Mouse (Mus musculus) CH12.LX (cell line): ENCODE measurements at regions not wholly inside any gene's neighbourhood (a gene's known extent, or its start where the extent isn't known, plus 50 kb on each side); places are given as distances from the start of the nearest gene placed in this dataset.

Experiments
- DNase-seq: peaks from one replicate; pipeline ENCODE4 v3.0.0-alpha.2; 2013; ENCODE audit errors: extremely low read depth
- H3K27ac ChIP-seq: 2 replicates; pipeline ENCODE4 v1.5.1; 2012; ENCODE audit warnings: low read depth, mild to moderate bottlenecking, control low read depth, moderate library complexity; ENCODE audit not compliant: insufficient read depth
- H3K27me3 ChIP-seq: replicated peaks from 2 replicates; pipeline ENCODE3; 2012; ENCODE audit warnings: inconsistent platforms
- H3K36me3 ChIP-seq, 2 experiments: replicated peaks in 1 of 2; 2 replicates each; pipeline versions ENCODE3 to v1.6.1; 2012; ENCODE audit warnings: inconsistent platforms in 1 of 2, low read length in 1 of 2, mild to moderate bottlenecking in 1 of 2, mixed read lengths in 1 of 2, moderate library complexity in 1 of 2; ENCODE audit not compliant: control insufficient read depth in 1 of 2, insufficient read depth in 1 of 2
- H3K4me1 ChIP-seq, 2 experiments: 2 replicates each; pipeline ENCODE4 v1.6.1; 2012; ENCODE audit warnings: inconsistent platforms in 1 of 2, moderate library complexity in 1 of 2; ENCODE audit not compliant: insufficient read depth in 2 of 2, control insufficient read depth in 1 of 2
- H3K4me2 ChIP-seq: 2 replicates; pipeline ENCODE4 v1.6.1; 2012; ENCODE audit warnings: low read depth, mild to moderate bottlenecking, control low read depth; ENCODE audit not compliant: poor library complexity, insufficient read depth, severe bottlenecking
- H3K4me3 ChIP-seq, 3 experiments: fragments of 150-350 bp in 1 of 3; sonication (generic) in 1 of 3; replicated peaks in 1 of 3; 2 replicates each; pipeline versions ENCODE3 to v1.5.1; 2011 to 2012; ENCODE audit warnings: low read depth in 2 of 3, low read length in 2 of 3, mild to moderate bottlenecking in 2 of 3, moderate library complexity in 2 of 3, control low read depth in 1 of 3, improper control_type of control experiment in 1 of 3, inconsistent platforms in 1 of 3, mixed read lengths in 1 of 3; ENCODE audit not compliant: poor library complexity in 1 of 3
- H3K79me2 ChIP-seq: replicated peaks from 2 replicates; pipeline ENCODE4 v1.6.1; 2012; ENCODE audit warnings: mild to moderate bottlenecking, moderate library complexity; ENCODE audit not compliant: control insufficient read depth, poor library complexity, insufficient read depth, severe bottlenecking; ENCODE audit errors: extremely low read depth
- H3K9ac ChIP-seq: 2 replicates; pipeline ENCODE4 v1.6.1; 2012; ENCODE audit warnings: low read depth, mild to moderate bottlenecking, control low read depth, moderate library complexity; ENCODE audit not compliant: insufficient read depth
- H3K9me3 ChIP-seq: replicated peaks from 2 replicates; pipeline ENCODE3; 2012; ENCODE audit warnings: low read length, inconsistent platforms, mixed read lengths
- BHLHE40 ChIP-seq: IDR thresholded peaks from 2 replicates; pipeline ENCODE4 v1.6.1; 2011; ENCODE audit warnings: mild to moderate bottlenecking, low read depth, low read length, improper control_type of control experiment
- CHD1 ChIP-seq: IDR thresholded peaks from 2 replicates; pipeline ENCODE4 v1.6.1; 2012; ENCODE audit warnings: low read depth, low read length, improper control_type of control experiment, inconsistent platforms
- CHD2 ChIP-seq: IDR thresholded peaks from 2 replicates; pipeline ENCODE4 v1.6.1; 2011; ENCODE audit warnings: low read length, improper control_type of control experiment
- E2F4 ChIP-seq: IDR thresholded peaks from 2 replicates; pipeline ENCODE4 v1.6.1; 2011; ENCODE audit warnings: low read depth, low read length, improper control_type of control experiment; ENCODE audit not compliant: insufficient replicate concordance
- ELF1 ChIP-seq: IDR thresholded peaks from 2 replicates; pipeline ENCODE4 v1.6.1; 2014; ENCODE audit warnings: low read depth, mild to moderate bottlenecking, inconsistent platforms, low read length, improper control_type of control experiment
- EP300 ChIP-seq: IDR thresholded peaks from 2 replicates; pipeline ENCODE4 v1.6.1; 2011; ENCODE audit warnings: low read length, improper control_type of control experiment
- ETS1 ChIP-seq: conservative IDR thresholded peaks from 2 replicates; pipeline ENCODE4 v1.6.1; 2012; ENCODE audit warnings: low read depth, mild to moderate bottlenecking, inconsistent platforms, low read length, improper control_type of control experiment, moderate library complexity
- GABPA ChIP-seq: IDR thresholded peaks from 2 replicates; pipeline ENCODE4 v1.6.1; 2012; ENCODE audit warnings: low read depth, low read length, improper control_type of control experiment, inconsistent platforms; ENCODE audit not compliant: insufficient replicate concordance
- HCFC1 ChIP-seq: IDR thresholded peaks from 2 replicates; pipeline ENCODE4 v1.6.1; 2012; ENCODE audit warnings: low read depth, mild to moderate bottlenecking, inconsistent platforms, low read length, improper control_type of control experiment
- MAX ChIP-seq: IDR thresholded peaks from 2 replicates; pipeline ENCODE4 v1.6.1; 2011; ENCODE audit warnings: low read length, improper control_type of control experiment
- MAZ ChIP-seq: IDR thresholded peaks from 2 replicates; pipeline ENCODE4 v1.6.1; 2012; ENCODE audit warnings: low read depth, mild to moderate bottlenecking, inconsistent platforms, low read length, improper control_type of control experiment, moderate library complexity
- MYC ChIP-seq: IDR thresholded peaks from 2 replicates; pipeline ENCODE4 v1.6.1; 2011; ENCODE audit warnings: low read depth, mild to moderate bottlenecking, improper control_type of control experiment, low read length
- NELFE ChIP-seq: IDR thresholded peaks from 2 replicates; pipeline ENCODE4 v1.6.1; 2011; ENCODE audit warnings: low read depth, low read length, improper control_type of control experiment
- NRF1 ChIP-seq: IDR thresholded peaks from 2 replicates; pipeline ENCODE4 v1.6.1; 2014; ENCODE audit warnings: low read depth, mild to moderate bottlenecking, inconsistent platforms, low read length, improper control_type of control experiment, moderate library complexity
- PAX5 ChIP-seq: IDR thresholded peaks from 2 replicates; pipeline ENCODE4 v1.6.1; 2012; ENCODE audit warnings: low read length, inconsistent platforms, mixed read lengths
- POLR2AphosphoS2 ChIP-seq: IDR thresholded peaks from 2 replicates; pipeline ENCODE4 v1.6.1; 2011; ENCODE audit warnings: low read depth, low read length, improper control_type of control experiment
- RAD21 ChIP-seq: IDR thresholded peaks from 2 replicates; pipeline ENCODE4 v1.6.1; 2011; ENCODE audit warnings: low read depth, mild to moderate bottlenecking, low read length, improper control_type of control experiment, moderate library complexity
- RCOR1 ChIP-seq: conservative IDR thresholded peaks from 2 replicates; pipeline ENCODE4 v1.6.1; 2012; ENCODE audit warnings: low read depth, mild to moderate bottlenecking, inconsistent platforms, low read length, improper control_type of control experiment
- SIN3A ChIP-seq: IDR thresholded peaks from 2 replicates; pipeline ENCODE4 v1.6.1; 2012; ENCODE audit warnings: low read length, improper control_type of control experiment, inconsistent platforms
- SMC3 ChIP-seq: IDR thresholded peaks from 2 replicates; pipeline ENCODE4 v1.6.1; 2011; ENCODE audit warnings: low read depth, low read length, improper control_type of control experiment
- TBP ChIP-seq: conservative IDR thresholded peaks from 2 replicates; pipeline ENCODE4 v1.6.1; 2011; ENCODE audit warnings: low read depth, low read length, improper control_type of control experiment
- TCF12 ChIP-seq: IDR thresholded peaks from 2 replicates; pipeline ENCODE4 v1.6.1; 2014; ENCODE audit warnings: low read depth, mild to moderate bottlenecking, inconsistent platforms, low read length, improper control_type of control experiment
- UBTF ChIP-seq: IDR thresholded peaks from 2 replicates; pipeline ENCODE4 v1.6.1; 2012; ENCODE audit warnings: low read depth, mild to moderate bottlenecking, inconsistent platforms, low read length, improper control_type of control experiment, moderate library complexity
- USF1 ChIP-seq: IDR thresholded peaks from 2 replicates; pipeline ENCODE4 v1.6.1; 2014; ENCODE audit warnings: low read depth, mild to moderate bottlenecking, inconsistent platforms, low read length, improper control_type of control experiment
- USF2 ChIP-seq: conservative IDR thresholded peaks from 2 replicates; pipeline ENCODE4 v1.6.1; 2011; ENCODE audit warnings: low read depth, low read length, improper control_type of control experiment
- ZC3H11A ChIP-seq: IDR thresholded peaks from 2 replicates; pipeline ENCODE4 v1.6.1; 2012; ENCODE audit warnings: low read depth, mild to moderate bottlenecking, inconsistent platforms, low read length, improper control_type of control experiment
- ZKSCAN1 ChIP-seq: IDR thresholded peaks from 2 replicates; pipeline ENCODE4 v1.6.1; 2012; ENCODE audit warnings: low read depth, inconsistent platforms, low read length, improper control_type of control experiment, borderline replicate concordance
- ZMIZ1 ChIP-seq: IDR thresholded peaks from 2 replicates; pipeline ENCODE4 v1.6.1; 2012; ENCODE audit warnings: low read depth, mild to moderate bottlenecking, inconsistent platforms, low read length, improper control_type of control experiment
- dilution Hi-C: fragments of 300-500 bp; cut with MboI; formaldehyde crosslinking; loops from 2 replicates; pipeline ENCODE4 v1.14.3; 2020; ENCODE audit warnings: low sequenced_read_pairs; ENCODE audit not compliant: extremely low pct_unique_long_range_greater_than_20kb, extremely low pct_ligation_motif_present
- in situ Hi-C: fragments of 300-500 bp; cut with MboI; formaldehyde crosslinking; loops from 3 replicates; pipeline ENCODE4 v1.14.3; 2019; ENCODE audit warnings: low sequenced_read_pairs, low pct_ligation_motif_present, low pct_unique_long_range_greater_than_20kb, mixed read lengths

DNA sequence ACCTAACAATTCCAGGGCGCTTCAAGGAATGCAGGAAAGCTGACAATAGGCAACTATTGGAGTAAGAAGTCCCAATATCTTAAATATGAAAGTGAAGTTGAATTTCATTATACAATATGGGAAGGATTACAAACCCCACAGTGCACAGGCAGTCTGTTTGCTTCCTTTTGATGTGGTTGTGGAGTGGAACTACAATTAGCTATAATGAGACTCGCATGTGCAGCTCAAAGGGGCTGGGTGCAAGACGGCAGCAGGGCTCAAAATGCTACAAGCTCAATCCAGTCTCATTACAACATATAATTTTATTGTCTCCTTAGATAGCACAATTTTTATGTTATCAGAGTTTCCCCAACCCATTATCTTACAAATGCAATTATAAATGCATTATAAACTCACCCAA lies 54.7 kb upstream of the Ccser1 start:
- H3K9me3 ChIP-seq = peaks cover 45% of the 10 kb centered on the region
- DNase-seq = no peak
- no peak for TF ChIP-seq SMC3
- TF ChIP-seq MAX = no peak
- no peak for TF ChIP-seq ZMIZ1
- no peak for TF ChIP-seq USF2
- TF ChIP-seq RCOR1 = no peak
- TF ChIP-seq MYC = no peak
- TF ChIP-seq E2F4 = no peak
- no peak for TF ChIP-seq TCF12
- no peak for TF ChIP-seq NELFE
- TF ChIP-seq SIN3A = no peak
- TF ChIP-seq ETS1 = no peak
- no peak for TF ChIP-seq ELF1
- TF ChIP-seq GABPA = no peak
- no peak for TF ChIP-seq USF1
- TF ChIP-seq MAZ = no peak
- TF ChIP-seq ZC3H11A = no peak
- no peak for TF ChIP-seq BHLHE40
- no peak for TF ChIP-seq RAD21
- no peak for TF ChIP-seq EP300
- no peak for TF ChIP-seq CHD1
- no peaks in the 10 kb centered on the region for H3K79me2 ChIP-seq
- H3K27ac ChIP-seq = no peak overlapping the region
- H3K27me3 ChIP-seq = no peaks in the 10 kb centered on the region
- in situ Hi-C loops (no loop called here), dilution Hi-C loops (no loop called here)
- H3K9ac ChIP-seq = no peak overlapping the region
- H3K4me2 ChIP-seq = no peak overlapping the region
- no peaks in the 10 kb centered on the region for H3K4me1 ChIP-seq
- no peaks in the 10 kb centered on the region for H3K36me3 ChIP-seq
- no peak overlapping the region for H3K4me3 ChIP-seq

DNA sequence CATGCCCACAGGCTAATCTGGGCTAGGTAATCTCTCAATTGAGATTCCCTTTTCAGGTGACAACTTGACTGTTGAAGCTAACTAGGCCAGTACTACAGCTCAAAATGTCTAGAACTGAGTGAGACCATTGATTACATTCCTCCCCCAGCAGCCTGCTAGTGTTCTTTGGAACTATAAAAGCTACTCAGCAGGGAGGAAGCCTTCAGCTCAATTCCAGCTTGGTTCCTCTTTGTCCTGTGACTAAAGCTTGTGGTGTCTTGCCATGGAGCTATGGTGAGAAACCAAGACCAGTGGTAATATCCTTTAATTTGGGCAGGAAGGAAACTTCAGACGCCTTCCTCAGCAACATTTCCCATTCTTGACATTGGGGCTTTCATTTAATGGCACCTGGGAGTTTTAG lies 52.9 kb upstream of the Ccser1 start:
- TF ChIP-seq RCOR1 (no peak), CHD1 (no peak), POLR2AphosphoS2 (no peak), TCF12 (no peak), USF1 (no peak), HCFC1 (no peak), ZKSCAN1 (no peak), PAX5 (no peak), ELF1 (no peak), GABPA (no peak), NELFE (no peak), NRF1 (no peak), CHD2 (no peak), MAX (no peak), ETS1 (no peak), ZC3H11A (no peak), TBP (no peak), MYC (no peak), UBTF (no peak)
- no peak overlapping the region for H3K4me3 ChIP-seq
- no peak overlapping the region for H3K4me2 ChIP-seq

More for the DNA sequence above, 52.9 kb upstream of the Ccser1 start:
- dilution Hi-C loops = no loop called here
- in situ Hi-C loops = no loop called here
- no peak for DNase-seq
- peaks cover 38% of the 10 kb centered on the region for H3K9me3 ChIP-seq
- H3K36me3 ChIP-seq = no peaks in the 10 kb centered on the region
- no peak overlapping the region for H3K27ac ChIP-seq
- no peaks in the 10 kb centered on the region for H3K79me2 ChIP-seq
- H3K27me3 ChIP-seq = no peaks in the 10 kb centered on the region
- no peaks in the 10 kb centered on the region for H3K4me1 ChIP-seq
- H3K9ac ChIP-seq = no peak overlapping the region
